Mouse (Mus musculus): ENCODE measurements around the gene Gpr85. TPM values are rescaled to one million over a fixed set of nuclear protein-coding genes. Genes with fewer than 3 reads are reported as not detected.

The Gpr85 gene
- total RNA-seq, 2 experiments from 2014 or later = 0.44 to 0.54 TPM

DNA sequence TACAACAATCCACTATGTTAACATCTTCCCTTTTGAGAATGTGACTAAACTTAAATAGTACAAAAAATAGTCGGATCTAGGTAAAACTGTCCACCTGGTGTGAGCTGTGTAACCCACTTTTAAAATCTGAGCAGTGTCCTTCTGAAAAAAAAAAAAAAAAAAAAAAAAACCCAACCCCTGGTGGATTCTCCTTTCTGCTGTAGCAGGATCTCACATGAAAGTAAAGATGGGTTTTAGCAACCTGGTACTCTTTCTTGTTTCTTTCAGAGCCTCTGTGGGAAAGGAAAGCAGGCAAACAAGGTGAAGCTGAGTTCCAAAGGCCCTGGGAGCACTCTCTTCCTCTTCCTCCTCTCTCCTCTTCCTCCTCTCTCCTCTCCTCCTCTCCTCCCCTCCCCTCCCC, 10.9 kb downstream of the Gpr85 start:
- ATAC-seq (replicated peaks; ENCODE audit: poor library complexity) = no peak

DNA sequence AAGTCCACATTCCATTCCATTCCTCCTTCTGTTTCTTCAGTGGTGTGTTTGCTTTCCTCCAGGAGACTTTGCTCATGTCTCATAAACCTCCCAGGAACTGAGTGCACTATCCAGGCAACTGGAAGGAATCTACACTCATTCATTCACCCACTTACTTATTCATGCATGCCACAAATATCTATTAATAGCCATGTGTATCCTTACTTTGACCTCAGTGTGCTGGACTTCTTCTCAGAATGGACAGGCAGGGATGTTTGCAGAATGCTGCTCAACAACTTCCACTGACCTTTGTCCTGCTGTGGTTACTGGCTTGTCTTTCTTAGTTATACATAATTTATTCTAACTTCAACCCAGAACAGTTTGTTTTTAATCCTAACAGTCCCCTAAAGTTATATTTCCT, 23.1 kb downstream of the Gpr85 start:
- ATAC-seq (replicated peaks; ENCODE audit: poor library complexity) = no peak

DNA sequence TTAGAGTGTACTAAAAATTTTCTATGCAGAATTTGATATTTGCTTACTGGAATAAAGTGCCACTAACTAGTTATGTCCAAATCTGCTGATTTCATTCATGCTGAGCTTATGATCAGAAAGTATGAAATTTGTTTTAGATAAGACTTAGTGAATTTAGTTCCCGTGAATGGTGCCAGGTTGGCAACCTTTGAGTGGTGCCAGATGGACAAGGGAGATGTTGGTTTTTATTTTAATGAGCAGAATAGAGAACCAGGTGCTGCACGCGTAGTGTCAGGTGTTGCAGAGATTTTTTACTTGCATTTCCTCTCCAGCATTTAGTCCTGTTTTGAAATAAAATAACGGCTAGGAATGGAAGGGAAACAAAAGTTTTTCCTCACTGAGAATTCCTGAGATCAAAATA, 27.6 kb downstream of the Gpr85 start:
- no peak for ATAC-seq (replicated peaks; ENCODE audit: poor library complexity)

DNA sequence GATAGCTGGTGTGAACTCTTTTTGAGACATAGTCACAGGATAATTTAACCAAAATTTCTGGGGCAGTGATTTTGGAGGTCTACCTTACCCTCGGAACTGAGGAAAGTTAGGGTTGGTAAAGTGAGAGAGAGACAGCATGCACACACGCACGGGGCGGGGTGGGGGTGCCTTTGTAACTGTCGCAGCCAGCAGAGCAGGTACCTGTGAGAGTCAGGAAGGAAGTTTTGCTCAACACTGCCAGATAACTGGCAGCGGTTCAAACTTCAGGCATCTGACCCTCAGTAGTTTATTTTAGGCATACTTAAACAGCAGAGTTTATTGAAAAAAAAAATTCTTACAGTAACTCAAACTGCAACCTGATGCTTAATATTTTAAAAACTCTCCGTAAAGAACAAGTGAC, 39.7 kb downstream of the Gpr85 start:
- ATAC-seq (replicated peaks; ENCODE audit: poor library complexity) = peak; percentile 57

DNA sequence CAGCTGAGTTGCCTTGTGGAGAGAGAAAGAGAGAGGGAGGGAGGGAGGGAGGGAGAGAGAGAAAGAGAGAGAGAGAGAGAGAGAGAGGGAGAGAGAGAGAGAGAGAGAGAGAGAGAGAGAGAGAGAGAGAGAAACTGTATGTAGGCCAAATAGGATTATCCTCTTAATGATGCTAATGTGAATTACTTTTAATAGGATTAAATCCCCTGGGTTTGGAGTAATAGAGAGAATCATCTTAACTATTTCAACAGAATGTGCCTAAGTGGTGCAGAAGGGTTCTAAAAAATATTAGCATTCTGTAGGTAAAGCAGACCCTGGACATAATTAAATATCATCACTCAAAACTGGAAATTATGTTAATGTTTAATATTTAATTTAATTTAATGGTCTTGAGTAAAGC, 42.4 kb downstream of the Gpr85 start:
- ATAC-seq (replicated peaks; ENCODE audit: poor library complexity) = no peak

Other genes with a start within 250 kb of the Gpr85 start
- 23.3 and 25.8 TPM in 2 replicates for gene Tmem168, start 231.8 kb downstream of the Gpr85 start, total RNA-seq (2015)
- 28.7 and 30.1 TPM in 2 replicates for gene Tmem168, start 231.8 kb downstream of the Gpr85 start, total RNA-seq (2017)
- 11.4 and 11.5 TPM in 2 replicates for gene Bmt2, start 162.0 kb downstream of the Gpr85 start, total RNA-seq (2015)
- 8.2 and 9.3 TPM in 2 replicates for gene Bmt2, start 162.0 kb downstream of the Gpr85 start, total RNA-seq (2017)
- 38.0 and 50.1 TPM in 2 replicates for gene 2610001J05Rik, start 31.6 kb upstream of the Gpr85 start, total RNA-seq (2015)
- gene 2610001J05Rik, start 31.6 kb upstream of the Gpr85 start, total RNA-seq (2017) = 51.7 and 58.2 TPM in 2 replicates

Measured in megakaryocyte progenitor cell, adult 5-6 weeks (primary cell).